Mouse (Mus musculus): Measurements from ENCODE around the gene Edil3. TPM values are rescaled to one million over a fixed set of nuclear protein-coding genes. Genes with fewer than 3 reads are reported as not detected.

Gene Edil3
- polyA plus RNA-seq, 1 experiment from 2014 or later: 6.0 TPM

DNA sequence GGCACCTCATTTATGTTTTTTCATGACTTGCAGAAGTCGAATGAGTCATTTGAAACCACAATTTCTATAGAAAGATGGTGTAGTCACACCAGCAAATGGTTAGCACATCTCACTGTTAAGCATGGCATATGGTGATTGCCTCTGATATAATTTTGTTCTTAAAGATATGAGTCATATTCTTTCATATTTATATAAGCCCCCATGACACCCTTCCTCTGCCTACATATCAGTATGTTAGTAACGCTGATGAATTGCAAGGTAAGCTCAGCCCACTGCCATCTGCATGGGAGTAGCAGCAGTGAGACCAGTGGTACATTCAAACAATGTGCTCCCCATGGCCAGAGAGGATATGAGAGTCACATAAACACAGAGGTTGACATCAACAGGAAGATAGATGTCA, 503.0 kb downstream of the Edil3 start:
- no peak overlapping the region for H3K4me3 ChIP-seq (replicated peaks)
- H3K36me3 ChIP-seq: no peaks in the 10 kb centered on the region
- H3K9me3 ChIP-seq: no peaks in the 10 kb centered on the region
- no peaks in the 10 kb centered on the region for H3K27me3 ChIP-seq (replicated peaks)
- no peak overlapping the region for H3K27ac ChIP-seq
- WGBS: 79% methylated on average over 2 of the region's 2 CpGs
- no peak overlapping the region for H3K9ac ChIP-seq
- no peak overlapping the region for H3K4me2 ChIP-seq
- no peak for ATAC-seq (ENCODE audit: insufficient read depth, low FRiP score, low read depth)
- no peaks in the 10 kb centered on the region for H3K4me1 ChIP-seq

DNA sequence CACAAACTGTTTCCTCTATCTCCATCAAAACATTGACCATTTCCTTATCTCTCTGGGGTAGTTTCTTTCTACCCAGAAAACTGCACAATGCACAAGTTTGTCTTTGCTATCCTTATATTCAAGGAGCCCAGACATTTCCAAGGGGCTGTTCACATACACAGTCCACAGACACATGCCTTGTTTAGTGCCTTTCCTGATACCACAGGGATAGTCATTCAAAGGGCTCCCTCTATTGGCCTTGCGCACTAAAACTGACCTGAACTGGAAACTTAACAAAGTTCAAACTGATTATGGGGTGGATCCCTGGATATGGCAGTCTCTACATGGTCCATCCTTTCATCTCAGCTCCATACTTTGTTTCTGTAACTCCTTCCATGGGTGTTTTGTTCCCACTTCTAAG, 513.2 kb downstream of the Edil3 start:
- no peak overlapping the region for H3K27ac ChIP-seq
- H3K4me1 ChIP-seq: no peaks in the 10 kb centered on the region
- H3K36me3 ChIP-seq: no peaks in the 10 kb centered on the region
- H3K9me3 ChIP-seq: no peaks in the 10 kb centered on the region
- no peaks in the 10 kb centered on the region for H3K27me3 ChIP-seq (replicated peaks)
- H3K4me3 ChIP-seq (replicated peaks): no peak overlapping the region
- no peak for ATAC-seq (ENCODE audit: insufficient read depth, low FRiP score, low read depth)
- no peak overlapping the region for H3K4me2 ChIP-seq
- H3K9ac ChIP-seq: no peak overlapping the region
- WGBS: 69% methylated on average over 1 of the region's 1 CpGs

DNA sequence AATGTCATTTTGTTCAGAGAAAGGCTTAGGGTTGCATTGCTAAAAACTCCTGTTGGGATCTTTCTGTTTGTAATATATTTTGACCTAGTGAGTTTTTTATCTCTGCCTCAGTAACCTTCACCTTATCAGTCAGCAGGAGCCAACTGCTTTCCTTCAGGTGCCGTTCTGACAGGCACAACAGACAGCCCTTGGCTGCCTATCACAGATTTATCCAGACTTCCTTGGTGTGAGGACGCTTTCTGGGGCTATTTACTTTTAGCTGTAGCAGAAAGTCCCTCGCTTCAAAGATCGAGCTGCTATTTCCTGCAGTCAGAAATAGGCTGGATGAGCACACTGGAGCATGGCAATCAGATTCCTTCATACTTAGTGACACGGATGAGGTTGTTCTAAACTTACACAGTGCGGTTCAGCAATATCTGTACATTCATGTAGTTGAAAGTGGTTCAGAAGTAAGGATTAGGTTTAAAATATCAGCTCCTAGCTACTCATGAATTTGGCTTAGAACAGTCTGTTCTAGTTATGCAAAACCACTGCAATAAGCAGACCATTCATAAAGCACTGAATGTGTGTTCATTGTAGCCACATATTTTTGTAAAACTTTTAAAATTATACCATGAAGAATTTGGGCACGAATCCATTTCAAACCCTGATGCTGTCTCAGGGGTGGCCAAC, 514.8 kb downstream of the Edil3 start:
- ATAC-seq (ENCODE audit: insufficient read depth, low FRiP score, low read depth): no peak
- H3K27ac ChIP-seq: no peak overlapping the region
- 29% methylated on average over 7 of the region's 7 CpGs for WGBS

DNA sequence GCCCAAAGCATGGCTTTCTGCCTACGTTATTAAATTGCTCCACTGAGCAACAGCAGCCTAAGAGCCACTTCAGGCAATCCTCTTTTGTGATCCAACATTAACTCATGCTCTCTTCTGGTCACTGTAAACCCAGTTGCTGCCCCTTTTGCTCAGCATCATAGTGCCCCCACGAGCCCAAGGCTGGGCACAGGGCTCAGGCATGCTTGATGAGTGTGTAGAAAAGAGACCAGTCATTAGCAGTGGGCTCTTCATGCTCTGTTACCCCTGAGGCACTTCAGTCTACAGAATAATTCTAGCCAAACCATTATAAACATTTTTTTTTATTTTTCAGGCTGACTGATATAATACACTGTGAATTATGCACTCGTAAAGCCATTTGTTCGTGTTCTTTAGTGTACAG, 517.8 kb downstream of the Edil3 start:
- WGBS: 56% methylated on average over 4 of the region's 4 CpGs
- Histone ChIP-seq H3K27ac (no peak overlapping the region), H3K4me3 (replicated peaks) (no peak overlapping the region), H3K9ac (no peak overlapping the region), H3K4me2 (no peak overlapping the region), H3K9me3 (no peaks in the 10 kb centered on the region), H3K4me1 (no peaks in the 10 kb centered on the region), H3K27me3 (replicated peaks) (no peaks in the 10 kb centered on the region), H3K36me3 (no peaks in the 10 kb centered on the region)
- no peak for ATAC-seq (ENCODE audit: insufficient read depth, low FRiP score, low read depth)

More for the DNA sequence above, 514.8 kb downstream of the Edil3 start:
- Histone ChIP-seq H3K9ac (no peak overlapping the region), H3K27me3 (replicated peaks) (no peaks in the 10 kb centered on the region), H3K4me2 (no peak overlapping the region), H3K4me1 (no peaks in the 10 kb centered on the region), H3K4me3 (replicated peaks) (no peak overlapping the region), H3K36me3 (no peaks in the 10 kb centered on the region), H3K9me3 (no peaks in the 10 kb centered on the region)

DNA sequence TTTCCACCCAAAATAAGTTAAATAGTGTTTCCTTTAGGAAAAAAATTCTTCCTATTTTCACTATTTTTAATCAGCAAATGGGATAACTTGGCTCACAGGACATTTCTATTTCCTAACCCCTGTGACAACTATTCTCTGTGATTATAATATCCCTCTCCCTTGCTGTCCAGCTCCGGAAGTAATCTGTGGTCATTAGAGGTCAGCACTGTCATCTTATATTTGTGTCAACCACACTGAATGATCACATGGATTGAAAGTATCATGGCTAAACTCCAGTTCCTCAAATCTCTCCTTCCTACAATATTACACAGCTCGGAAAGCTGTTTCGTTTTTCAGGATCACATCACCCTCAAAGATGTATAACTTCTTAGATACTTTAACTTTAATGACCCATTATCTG, 518.5 kb downstream of the Edil3 start:
- Histone ChIP-seq H3K4me1 (no peaks in the 10 kb centered on the region), H3K27ac (no peak overlapping the region), H3K4me3 (replicated peaks) (no peak overlapping the region), H3K9me3 (no peaks in the 10 kb centered on the region), H3K4me2 (no peak overlapping the region), H3K9ac (no peak overlapping the region), H3K36me3 (no peaks in the 10 kb centered on the region), H3K27me3 (replicated peaks) (no peaks in the 10 kb centered on the region)
- WGBS: 78% methylated on average over 3 of the region's 3 CpGs
- no peak for ATAC-seq (ENCODE audit: insufficient read depth, low FRiP score, low read depth)

DNA sequence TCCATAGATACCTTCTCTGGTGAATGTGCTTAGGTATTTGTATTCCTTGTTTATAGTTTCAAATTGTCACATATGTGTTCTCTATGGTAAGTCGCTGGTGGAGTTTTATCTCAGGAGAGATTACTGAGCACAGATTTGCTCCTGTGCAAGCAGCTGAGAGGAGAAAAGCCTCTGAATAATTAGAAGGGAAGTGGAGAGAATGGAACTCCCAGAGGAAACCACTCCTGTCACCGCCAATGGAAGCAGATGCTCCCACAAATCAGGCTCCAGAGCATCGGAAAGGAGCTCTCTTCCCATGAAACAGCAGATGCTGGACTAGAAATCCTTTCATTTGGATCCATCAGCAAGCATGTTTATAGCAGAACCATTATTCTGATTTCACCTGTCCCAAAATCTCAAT, 534.0 kb downstream of the Edil3 start:
- Histone ChIP-seq H3K4me1 (no peaks in the 10 kb centered on the region), H3K4me2 (no peak overlapping the region), H3K27ac (no peak overlapping the region), H3K27me3 (replicated peaks) (no peaks in the 10 kb centered on the region), H3K9ac (no peak overlapping the region), H3K36me3 (no peaks in the 10 kb centered on the region), H3K9me3 (no peaks in the 10 kb centered on the region), H3K4me3 (replicated peaks) (no peak overlapping the region)
- 67% methylated on average over 3 of the region's 3 CpGs for WGBS
- no peak for ATAC-seq (ENCODE audit: insufficient read depth, low FRiP score, low read depth)

DNA sequence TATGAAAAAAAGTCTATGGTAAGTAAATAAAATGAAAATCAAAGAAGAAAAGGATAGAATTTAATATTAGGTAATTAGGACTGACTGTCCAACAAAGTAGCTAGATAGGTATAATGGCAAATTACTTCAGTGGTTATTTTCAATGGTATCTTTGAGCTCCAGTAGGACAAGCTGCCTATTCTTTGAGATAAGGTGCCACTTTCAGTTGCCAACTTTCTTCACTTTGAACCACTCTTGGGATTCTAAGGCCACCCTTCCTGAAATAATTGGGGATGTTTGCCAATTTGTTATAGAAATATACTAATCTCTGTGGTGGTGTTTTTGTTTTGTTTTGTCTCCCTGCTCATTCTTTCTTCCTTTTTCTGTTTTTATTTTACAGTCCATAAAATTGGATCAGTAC, 537.1 kb downstream of the Edil3 start:
- Histone ChIP-seq H3K9ac (no peak overlapping the region), H3K4me3 (replicated peaks) (no peak overlapping the region), H3K36me3 (no peaks in the 10 kb centered on the region), H3K27ac (no peak overlapping the region), H3K27me3 (replicated peaks) (no peaks in the 10 kb centered on the region), H3K9me3 (no peaks in the 10 kb centered on the region), H3K4me1 (no peaks in the 10 kb centered on the region), H3K4me2 (no peak overlapping the region)
- ATAC-seq (ENCODE audit: insufficient read depth, low FRiP score, low read depth): no peak

DNA sequence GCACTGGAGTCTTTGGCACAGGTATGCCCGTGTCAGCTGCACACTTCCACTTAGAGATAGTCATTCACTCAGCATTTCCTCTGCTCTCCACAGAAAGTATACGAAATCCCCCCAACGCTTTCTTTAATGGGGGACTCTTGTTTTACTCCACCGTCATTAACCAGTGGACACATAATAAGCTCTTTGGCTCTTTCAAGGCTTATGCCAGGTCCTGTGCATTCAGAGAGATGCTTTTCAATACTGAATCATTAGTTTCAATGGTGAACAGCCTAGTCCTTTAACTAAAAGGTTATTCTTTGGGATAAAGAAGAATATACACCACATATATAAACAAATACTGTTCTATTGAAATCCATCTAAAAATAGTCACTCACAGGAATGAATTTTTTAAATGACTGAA, 541.0 kb downstream of the Edil3 start:
- no peaks in the 10 kb centered on the region for H3K4me1 ChIP-seq
- WGBS: 72% methylated on average over 4 of the region's 4 CpGs
- no peaks in the 10 kb centered on the region for H3K36me3 ChIP-seq
- H3K9me3 ChIP-seq: no peaks in the 10 kb centered on the region
- no peak overlapping the region for H3K4me2 ChIP-seq
- no peak overlapping the region for H3K9ac ChIP-seq
- no peak overlapping the region for H3K4me3 ChIP-seq (replicated peaks)
- no peaks in the 10 kb centered on the region for H3K27me3 ChIP-seq (replicated peaks)
- no peak overlapping the region for H3K27ac ChIP-seq
- no peak for ATAC-seq (ENCODE audit: insufficient read depth, low FRiP score, low read depth)

DNA sequence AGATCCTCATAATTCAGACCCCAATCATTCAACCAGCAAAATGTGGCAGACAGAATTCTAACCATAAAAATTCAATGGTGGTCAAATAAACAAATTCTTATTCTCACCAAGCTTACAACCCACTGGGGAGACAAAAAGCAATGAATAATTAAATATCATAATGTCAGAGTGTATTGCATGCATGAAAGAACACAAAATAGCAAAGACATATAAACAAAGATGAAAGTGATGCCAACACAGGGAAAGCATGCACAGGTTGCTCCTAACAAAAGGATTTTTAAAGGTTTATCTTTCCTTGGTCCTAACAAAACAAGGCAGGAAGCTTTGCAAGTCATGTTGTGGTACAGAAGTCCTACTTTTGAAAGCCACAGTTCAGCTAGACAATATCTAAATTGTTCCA, 550.0 kb downstream of the Edil3 start:
- Histone ChIP-seq H3K4me1 (no peaks in the 10 kb centered on the region), H3K27me3 (replicated peaks) (no peaks in the 10 kb centered on the region), H3K9me3 (no peaks in the 10 kb centered on the region), H3K4me2 (no peak overlapping the region), H3K36me3 (no peaks in the 10 kb centered on the region), H3K27ac (no peak overlapping the region), H3K4me3 (replicated peaks) (no peak overlapping the region), H3K9ac (no peak overlapping the region)
- ATAC-seq (ENCODE audit: insufficient read depth, low FRiP score, low read depth): no peak

DNA sequence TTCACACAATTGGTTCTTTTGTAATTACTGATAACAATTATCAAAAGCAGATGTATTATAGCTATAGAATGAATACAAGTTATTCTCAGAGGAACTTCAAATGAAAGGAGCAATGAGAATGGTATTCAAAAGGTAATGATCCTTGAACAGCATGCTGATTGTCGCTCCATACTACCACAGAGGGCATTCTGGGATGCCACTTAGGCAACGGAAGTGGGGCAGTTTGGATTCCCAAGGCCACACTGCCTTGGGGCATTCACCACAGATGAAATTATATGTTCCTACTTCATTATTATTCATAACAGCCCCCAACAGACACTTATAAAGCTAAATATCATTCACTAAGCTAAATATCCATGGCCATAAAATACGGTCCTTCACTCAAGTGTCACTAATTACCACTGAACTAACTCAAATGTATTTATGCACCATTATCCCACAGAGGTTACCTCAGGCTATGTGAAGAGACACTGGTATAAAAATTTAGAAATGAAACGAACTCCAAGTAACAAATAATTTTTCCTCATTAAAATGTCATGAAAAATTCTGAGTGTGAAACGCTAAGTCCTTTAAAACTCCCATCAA, 550.5 kb downstream of the Edil3 start:
- no peak overlapping the region for H3K9ac ChIP-seq

More for the DNA sequence above, 550.5 kb downstream of the Edil3 start:
- Histone ChIP-seq H3K9me3 (no peaks in the 10 kb centered on the region), H3K4me2 (no peak overlapping the region), H3K36me3 (no peaks in the 10 kb centered on the region), H3K4me3 (replicated peaks) (no peak overlapping the region), H3K4me1 (no peaks in the 10 kb centered on the region), H3K27me3 (replicated peaks) (no peaks in the 10 kb centered on the region), H3K27ac (no peak overlapping the region)
- 84% methylated on average over 5 of the region's 5 CpGs for WGBS
- ATAC-seq (ENCODE audit: insufficient read depth, low FRiP score, low read depth): no peak

Data from stomach, embryonic 15.5 days (tissue).